Mouse (Mus musculus): ENCODE measurements around the gene Ntrk2.
"Not testable (repeated sequence)": the region's sequence is repeated elsewhere in the genome, so short reads cannot be mapped to it uniquely, and the experiment has no call there.

Ntrk2 gene

GRCm38 (mm10) chr13:59041013-59041764 is 234.8 kb downstream of the Ntrk2 start:
- DNase-seq (ENCODE audit: low spot score), result no peak

DNA sequence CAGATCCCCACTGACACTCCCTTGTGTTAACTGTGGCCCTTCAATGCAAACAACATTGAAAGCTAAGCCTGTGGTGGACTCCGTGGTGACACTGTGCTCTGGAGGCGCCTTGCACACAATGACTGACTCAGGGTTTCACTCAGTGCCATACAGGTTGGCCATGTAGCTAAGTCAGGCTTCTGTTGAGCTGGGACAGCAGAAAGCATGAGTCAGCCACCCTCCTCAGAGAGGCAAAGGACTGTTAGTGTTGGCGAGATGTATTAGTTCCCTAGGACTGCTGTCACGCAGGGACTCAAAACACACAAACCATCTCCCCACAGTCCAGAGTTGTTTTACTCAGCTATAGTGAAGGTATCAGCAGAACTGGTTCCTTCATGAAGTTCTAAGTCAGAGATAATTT is 245.8 kb downstream of the Ntrk2 start:
- no peak for DNase-seq (ENCODE audit: low spot score)

DNA sequence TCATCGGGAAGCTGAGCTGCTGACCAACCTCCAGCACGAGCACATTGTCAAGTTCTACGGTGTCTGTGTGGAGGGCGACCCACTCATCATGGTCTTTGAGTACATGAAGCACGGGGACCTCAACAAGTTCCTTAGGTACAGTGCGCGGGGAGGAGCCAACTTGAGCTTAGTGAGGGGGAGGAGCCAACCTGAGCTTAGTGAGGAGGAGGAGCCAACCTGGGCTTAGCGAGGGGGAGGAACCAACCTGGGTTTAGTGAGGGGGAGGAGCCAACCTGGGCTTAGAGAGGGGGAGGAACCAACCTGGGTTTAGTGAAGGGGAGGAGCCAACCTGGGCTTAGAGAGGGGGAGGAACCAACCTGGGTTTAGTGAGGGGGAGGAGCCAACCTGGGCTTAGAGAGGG is 248.0 kb downstream of the Ntrk2 start:
- DNase-seq (ENCODE audit: low spot score), result not testable (repeated sequence)

DNA sequence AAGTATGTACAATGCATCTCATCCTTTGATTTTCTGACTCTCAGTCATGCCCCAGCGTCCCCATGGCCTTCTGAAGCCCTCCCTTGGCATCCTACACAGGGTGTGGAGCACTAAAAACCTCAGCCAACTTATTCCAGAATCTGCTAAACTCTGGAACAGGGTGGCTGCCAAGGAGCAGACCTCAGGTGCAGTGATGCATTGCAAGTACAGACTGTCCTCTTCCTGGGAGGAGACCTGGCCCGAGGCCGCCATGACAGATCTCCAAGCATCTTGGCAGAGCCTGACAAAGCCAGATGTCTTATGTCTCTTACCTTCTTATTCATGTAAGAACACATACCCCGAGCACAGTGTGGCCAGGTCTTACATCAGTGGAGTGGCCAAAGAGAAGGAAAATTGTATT is 250.5 kb downstream of the Ntrk2 start:
- no peak for DNase-seq (ENCODE audit: low spot score)

- DNase-seq (ENCODE audit: low spot score), result no peak
Observed at GRCm38 (mm10) chr13:59057886-59058285, 251.5 kb downstream of the Ntrk2 start.

GRCm38 (mm10) chr13:59059118-59059517 is 252.7 kb downstream of the Ntrk2 start:
- DNase-seq (ENCODE audit: low spot score), result no peak

GRCm38 (mm10) chr13:59065677-59066076 is 259.3 kb downstream of the Ntrk2 start:
- DNase-seq (ENCODE audit: low spot score), result no peak

GRCm38 (mm10) chr13:59073635-59074256 is 267.4 kb downstream of the Ntrk2 start:
- DNase-seq (ENCODE audit: low spot score), result no peak

GRCm38 (mm10) chr13:59076489-59076888 is 270.1 kb downstream of the Ntrk2 start:
- no peak for DNase-seq (ENCODE audit: low spot score)

- no peak for DNase-seq (ENCODE audit: low spot score)
Observed at GRCm38 (mm10) chr13:59079761-59080461, 273.5 kb downstream of the Ntrk2 start.

DNA sequence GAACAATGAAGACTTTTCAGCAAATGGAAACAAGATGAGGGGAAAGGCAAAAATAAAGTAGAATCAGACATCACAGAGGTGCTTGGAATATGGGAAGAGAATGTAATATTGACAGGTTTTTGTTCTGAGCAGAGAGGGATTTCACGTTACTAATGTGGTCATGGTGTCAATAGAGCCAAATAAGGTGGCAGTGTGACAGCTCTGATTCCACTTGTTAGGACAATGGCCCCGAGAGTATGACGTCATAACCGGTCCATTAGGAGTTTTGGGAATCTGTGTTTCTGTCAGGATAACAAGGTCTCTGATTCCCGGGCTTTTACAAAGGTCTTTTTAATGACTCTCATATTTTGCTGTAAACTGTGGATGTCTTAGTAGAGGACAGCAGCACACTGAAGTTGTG is 274.1 kb downstream of the Ntrk2 start:
- no peak for DNase-seq (ENCODE audit: low spot score)

DNA sequence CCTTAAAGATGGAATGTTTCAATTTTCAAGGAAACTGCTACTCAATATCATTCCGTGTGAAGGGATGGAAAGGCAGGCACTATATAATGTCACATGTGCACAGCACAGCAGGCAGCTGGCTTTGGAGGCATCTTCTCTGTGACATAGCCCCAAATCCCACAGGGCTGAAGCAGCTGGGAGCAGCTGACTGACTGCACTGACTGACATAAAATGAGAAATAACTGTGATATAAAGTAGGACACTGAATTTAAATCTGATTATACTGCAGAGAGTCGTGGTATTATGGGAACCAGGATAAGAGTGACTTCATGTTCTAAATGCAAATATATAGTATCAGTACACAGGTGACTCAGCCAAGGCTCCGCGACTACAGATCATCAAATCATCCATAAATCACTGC is 282.6 kb downstream of the Ntrk2 start:
- no peak for DNase-seq (ENCODE audit: low spot score)

- no peak for DNase-seq (ENCODE audit: low spot score)
Observed at GRCm38 (mm10) chr13:59091138-59091971, 285.0 kb downstream of the Ntrk2 start.

DNA sequence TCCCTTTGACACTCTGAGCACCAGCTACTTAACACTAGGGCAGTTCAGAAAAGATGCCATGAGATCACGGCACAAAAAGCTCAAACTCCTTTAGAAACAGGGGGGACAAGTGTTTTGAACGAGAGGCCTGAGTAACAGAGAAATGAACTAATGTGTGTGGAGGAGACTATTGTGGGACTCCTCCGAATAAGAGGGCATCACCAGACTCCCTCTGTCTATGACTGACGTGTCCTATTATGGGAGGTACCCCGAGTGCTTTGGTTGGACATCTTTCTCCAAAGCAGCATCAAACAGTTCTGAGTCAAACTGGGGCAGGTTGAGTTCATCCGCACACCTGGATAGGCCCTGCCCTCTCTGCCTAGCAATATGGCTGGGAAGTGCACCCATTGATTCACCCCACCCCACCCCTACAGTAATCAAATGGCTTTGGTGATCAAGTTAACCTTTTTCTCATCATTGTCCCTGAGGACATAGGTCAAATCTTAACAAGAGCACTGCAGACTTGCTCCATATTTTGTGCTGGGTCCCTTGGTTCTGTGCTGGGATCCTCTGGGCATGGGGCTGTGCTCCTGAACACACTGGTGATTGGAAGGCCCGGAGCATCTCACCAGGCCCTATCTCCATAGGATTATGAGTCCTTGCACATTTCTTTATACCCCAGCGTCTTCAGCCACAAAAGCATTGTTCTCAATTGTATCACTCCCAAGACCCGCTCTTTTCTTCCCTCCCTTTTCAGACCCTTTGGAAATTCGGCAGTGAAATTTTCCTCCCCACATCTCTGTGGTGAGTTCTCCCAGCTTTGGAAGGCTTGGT is 285.9 kb downstream of the Ntrk2 start:
- DNase-seq (ENCODE audit: low spot score), result no peak

- DNase-seq (ENCODE audit: low spot score), result no peak
Observed at GRCm38 (mm10) chr13:59092858-59093154, 286.4 kb downstream of the Ntrk2 start.

- no peak for DNase-seq (ENCODE audit: low spot score)
Observed at GRCm38 (mm10) chr13:59094722-59095121, 288.4 kb downstream of the Ntrk2 start.

- no peak for DNase-seq (ENCODE audit: low spot score)
Observed at GRCm38 (mm10) chr13:59095811-59096391, 289.5 kb downstream of the Ntrk2 start.

DNA sequence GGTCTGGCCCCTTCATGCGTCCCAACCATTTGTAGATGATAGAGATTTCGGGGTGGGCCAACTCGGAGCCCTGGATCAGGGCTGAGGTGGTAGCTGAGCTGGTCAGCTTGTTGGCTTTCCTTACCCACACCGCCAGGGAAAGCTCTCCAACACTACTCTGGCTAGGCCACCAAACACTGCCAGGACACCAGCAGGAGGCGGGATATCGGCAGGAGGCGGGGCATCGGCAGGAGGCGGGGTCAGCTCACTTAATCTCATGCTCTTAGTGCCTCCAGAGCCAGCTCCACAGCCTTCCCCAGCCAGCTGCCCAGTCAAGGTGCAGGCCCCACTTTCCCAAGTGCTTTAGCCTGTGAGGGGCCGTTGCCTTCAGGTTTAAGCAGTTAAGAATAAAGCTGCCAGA is 293.7 kb downstream of the Ntrk2 start:
- DNase-seq (ENCODE audit: low spot score), result no peak

- DNase-seq (ENCODE audit: low spot score), result not testable (repeated sequence)
Observed at GRCm38 (mm10) chr13:59107791-59108190, 301.4 kb downstream of the Ntrk2 start.

- no peak for DNase-seq (ENCODE audit: low spot score)
Observed at GRCm38 (mm10) chr13:59110107-59110506, 303.7 kb downstream of the Ntrk2 start.

DNA sequence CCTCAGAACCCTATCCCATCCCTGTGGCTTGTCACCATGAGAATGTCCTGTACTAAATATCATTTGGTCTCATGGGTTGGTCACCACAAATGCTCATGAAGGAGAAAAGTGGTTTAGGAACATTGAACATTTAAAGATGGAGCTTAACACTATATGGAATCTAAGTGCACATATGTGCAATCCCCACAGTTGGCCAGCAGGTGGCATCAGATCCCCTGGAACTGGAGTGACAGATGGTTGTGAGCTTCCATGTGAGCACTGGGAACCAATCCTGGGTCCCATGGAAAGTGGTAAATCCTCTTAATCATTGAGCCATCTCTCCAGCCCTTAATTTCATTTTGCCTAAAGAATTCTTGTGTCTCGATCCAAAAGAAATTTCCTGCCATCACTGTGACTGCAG is 308.3 kb downstream of the Ntrk2 start:
- no peak for DNase-seq (ENCODE audit: low spot score)

Measured in c-Kit-positive CD71-positive TER-119-positive erythroid progenitor cells, embryonic 14.5 days (primary cell).